Mouse (Mus musculus): ENCODE measurements at regions not wholly inside any gene's neighbourhood (a gene's known extent, or its start where the extent isn't known, plus 50 kb on each side); places are given as distances from the start of the nearest gene placed in this dataset.

DNA sequence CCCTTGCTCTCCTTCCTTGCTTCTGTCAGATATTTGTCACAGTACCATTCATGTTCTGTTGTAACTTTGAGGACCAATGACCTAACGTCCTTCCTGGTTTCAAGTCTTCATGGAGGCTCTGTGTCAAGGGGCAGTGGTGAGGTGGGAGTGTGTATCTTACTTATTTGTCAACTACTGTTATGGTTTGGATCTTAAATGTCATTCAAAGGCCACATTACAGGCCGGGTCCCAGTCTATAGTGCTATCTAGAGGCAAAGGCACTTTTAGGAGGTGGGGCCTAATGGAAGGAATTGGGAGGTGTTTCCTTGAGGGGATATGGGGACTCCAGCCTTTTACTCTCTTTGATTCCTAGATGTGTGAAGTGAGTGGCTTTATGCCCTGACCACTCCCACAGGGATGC is 91.0 kb upstream of the Ccn6 start:
- TF ChIP-seq CTCF (IDR thresholded peaks at IDR 0.05; ENCODE audit: low read depth, low read length) (no peak), POLR2A (IDR thresholded peaks at IDR 0.05; ENCODE audit: insufficient read depth, low read length) (no peak), EP300 (IDR thresholded peaks at IDR 0.05; ENCODE audit: insufficient read depth, low read depth, low read length) (no peak)

Measured in ES-Bruce4 (cell line).